Mouse (Mus musculus): ENCODE measurements around the gene Wiz.

Wiz gene

DNA sequence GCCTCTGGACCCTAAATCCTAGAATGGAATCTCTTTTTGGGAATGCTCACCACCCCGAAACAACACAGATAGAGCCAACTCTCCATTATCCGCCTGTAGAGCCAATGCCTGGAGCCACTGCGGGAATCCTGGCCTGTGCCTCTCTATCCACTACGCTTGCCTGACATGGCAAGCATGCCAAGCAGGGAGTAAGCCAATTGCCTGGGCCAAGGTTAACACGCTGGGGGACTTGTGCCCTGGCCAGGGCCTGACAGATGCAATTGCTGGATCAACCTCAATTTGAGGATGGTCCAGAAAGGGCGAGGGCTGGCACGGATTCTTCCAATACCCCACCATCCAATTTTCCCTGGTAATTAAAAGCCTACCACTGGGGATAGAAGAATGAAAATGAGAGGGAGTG lies 6.7 kb downstream of the Wiz start:
- DNase-seq (ENCODE audit: inconsistent age in 2 of 2, low spot score in 1 of 2), result peak; percentile 18 to 76

DNA sequence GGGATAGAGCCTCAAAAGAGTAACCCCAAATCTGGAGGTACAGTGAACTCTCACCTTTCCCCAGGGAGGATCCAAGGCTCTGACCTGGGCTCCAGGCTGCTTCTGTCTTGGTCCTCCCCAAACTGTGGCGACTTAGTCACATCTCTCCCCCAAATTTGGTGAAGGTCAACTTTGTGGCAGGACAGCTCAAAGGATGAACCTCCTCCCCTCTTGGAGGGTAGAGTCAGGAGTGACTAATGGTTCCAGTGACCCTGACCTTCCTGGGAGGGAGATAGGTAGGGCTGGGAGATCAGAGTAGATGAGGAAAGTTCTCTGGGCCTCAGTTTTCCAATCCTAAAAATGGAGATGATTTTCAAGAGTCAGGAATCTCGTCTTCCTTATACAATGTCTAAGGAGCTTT lies 10.5 kb downstream of the Wiz start:
- peak; percentile 73 to 83 for DNase-seq (ENCODE audit: inconsistent age in 2 of 2, low spot score in 1 of 2)

DNA sequence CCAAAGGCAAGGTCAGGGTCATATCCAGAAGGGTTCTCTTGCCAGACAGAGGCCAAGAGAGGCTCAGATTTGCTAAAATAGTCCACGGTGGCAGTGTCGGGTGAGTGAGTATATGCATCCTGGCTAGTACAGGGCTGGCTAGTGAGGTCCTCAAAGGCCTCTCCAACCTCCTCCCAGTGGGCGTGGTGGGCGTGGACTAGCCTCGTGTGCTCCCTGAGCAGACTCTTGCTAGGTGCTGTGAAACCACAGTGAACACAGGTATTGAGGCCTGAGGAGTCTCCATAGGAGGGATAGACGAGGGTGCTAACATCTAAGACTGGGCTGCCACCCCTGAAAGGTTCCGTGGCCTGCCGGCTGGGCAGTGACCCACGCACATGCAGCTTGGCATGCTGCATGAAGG lies 12.1 kb downstream of the Wiz start:
- no peak for DNase-seq (ENCODE audit: inconsistent age in 2 of 2, low spot score in 1 of 2)

DNA sequence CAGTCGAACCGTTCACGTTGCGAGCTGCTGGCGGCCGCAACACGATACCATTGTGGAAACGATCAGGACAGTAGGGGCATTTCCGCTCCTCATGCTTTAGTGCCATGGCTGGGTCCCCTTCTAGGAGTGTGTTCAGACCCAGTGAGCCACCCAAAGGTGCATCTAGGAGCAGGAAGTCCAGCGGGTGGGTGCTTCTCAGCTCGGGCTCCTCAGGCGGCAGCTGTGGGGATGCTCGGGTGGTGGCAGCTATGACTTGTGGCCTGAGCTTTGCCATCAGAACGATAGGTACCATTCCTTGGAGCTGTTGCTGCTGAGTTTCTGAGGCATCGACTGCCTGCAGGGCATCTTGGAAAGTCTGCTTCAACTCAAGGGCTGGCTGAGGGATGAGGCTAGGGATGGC lies 12.8 kb downstream of the Wiz start:
- no peak for DNase-seq (ENCODE audit: inconsistent age in 2 of 2, low spot score in 1 of 2)

DNA sequence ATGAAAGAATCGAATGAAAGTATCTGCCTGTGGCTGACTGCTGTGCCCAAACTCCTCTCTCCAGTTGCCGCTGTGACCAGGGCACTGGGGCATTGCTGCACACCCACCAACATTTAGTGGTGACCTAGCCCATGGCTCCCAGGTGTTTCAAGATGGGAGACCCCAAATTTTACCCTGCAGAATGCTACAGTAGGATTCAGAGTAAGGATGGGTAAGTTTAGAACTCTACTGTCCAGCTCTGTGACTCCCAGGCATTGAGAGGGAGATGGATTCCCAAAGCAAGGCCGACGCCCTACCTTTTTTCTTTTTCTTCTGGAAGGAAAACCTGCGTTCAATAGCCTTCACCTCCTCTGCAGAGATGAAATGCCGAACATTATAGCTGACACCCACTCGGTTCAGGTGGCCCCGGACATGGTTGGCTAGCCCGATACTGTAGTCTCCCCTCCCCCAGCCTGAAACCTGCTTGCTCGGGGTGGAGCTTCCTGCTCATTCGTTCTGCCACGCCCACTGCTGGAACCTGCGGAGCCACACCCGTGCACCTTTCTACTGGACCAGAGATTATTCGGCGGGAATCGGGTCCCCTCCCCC lies 20.2 kb downstream of the Wiz start:
- no peak for DNase-seq (ENCODE audit: inconsistent age in 2 of 2, low spot score in 1 of 2)

DNA sequence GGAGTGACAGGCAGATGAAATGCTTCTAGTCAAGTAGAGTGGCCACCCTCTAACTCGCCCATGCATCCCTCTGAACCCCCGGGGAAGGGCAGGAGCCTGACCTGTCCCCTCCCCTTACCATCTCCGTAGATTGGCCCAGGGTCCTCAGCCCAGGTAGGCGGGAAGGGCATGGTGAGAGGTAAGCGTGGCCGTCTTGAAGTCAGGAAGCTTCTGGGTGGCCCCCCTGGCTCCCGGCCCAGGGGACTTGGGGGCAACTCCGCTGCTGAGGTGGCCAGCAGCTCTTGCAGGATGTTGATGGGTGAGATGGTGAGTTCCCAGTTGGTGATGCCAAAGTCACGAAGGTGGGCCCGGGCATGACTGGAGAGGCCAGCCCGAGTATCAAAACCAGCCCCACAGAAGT lies 21.5 kb downstream of the Wiz start:
- no peak for DNase-seq (ENCODE audit: inconsistent age in 2 of 2, low spot score in 1 of 2)

DNA sequence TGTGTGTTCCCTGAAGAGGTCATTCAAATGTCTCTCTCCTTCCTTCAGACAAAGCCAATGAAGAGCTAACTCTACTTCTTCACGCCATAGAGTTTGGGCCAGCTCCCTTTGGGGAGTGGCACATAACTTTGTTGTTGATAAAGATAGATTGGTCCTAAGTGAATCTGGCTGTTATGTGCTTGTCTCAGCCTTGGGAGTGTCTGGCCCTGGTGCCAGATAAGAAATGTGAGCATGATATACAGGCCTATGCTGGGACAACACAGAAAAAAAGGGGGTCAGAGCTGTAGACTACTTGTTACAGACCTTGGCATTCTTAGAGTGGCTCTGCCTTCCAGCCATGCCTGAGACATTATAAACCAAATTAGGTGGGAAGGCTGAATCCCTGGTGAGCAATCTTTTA lies 23.9 kb downstream of the Wiz start:
- peak; percentile 38 to 68 for DNase-seq (ENCODE audit: inconsistent age in 2 of 2, low spot score in 1 of 2)

DNA sequence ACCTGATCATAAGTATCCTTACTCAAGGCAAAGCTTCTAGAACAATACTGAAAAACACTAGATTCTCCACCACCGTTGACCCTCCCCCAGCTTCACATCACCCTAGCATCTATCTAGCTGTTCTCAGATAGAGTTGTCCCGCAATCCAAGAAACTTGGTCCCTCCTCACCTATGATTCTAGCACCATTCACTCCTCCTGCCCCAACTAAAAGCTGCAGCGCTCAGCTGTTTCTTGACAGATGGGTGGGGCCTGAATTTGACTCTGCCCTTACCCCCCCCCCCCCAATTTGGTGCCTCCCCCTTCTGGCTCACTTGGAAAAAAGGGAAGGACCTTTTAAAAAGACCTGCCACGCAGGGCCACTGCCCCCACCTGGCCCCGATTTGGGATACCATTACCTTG lies 24.4 kb downstream of the Wiz start:
- no peak for DNase-seq (ENCODE audit: inconsistent age in 2 of 2, low spot score in 1 of 2)

DNA sequence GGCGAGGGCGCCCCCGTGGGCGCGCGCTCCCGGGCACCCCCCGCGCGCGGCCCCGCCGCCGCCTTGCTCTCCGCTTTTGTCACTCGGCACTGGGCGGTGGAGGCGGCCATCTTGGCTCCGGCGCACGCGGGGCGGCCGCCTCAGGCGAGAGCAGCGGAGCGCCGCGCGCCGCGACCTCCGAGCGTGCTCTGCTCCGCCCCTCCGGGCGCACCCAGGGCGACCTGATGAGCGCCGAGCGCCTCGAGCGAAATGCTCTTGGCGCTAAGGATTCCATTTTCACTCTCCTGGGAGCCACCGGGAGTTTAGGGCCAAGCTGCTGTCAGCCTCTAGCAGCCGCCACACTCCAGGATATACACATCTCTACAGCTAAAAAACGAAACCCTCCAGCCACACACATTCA lies 24.9 kb downstream of the Wiz start:
- peak; percentile 90 to 94 for DNase-seq (ENCODE audit: inconsistent age in 2 of 2, low spot score in 1 of 2)

DNA sequence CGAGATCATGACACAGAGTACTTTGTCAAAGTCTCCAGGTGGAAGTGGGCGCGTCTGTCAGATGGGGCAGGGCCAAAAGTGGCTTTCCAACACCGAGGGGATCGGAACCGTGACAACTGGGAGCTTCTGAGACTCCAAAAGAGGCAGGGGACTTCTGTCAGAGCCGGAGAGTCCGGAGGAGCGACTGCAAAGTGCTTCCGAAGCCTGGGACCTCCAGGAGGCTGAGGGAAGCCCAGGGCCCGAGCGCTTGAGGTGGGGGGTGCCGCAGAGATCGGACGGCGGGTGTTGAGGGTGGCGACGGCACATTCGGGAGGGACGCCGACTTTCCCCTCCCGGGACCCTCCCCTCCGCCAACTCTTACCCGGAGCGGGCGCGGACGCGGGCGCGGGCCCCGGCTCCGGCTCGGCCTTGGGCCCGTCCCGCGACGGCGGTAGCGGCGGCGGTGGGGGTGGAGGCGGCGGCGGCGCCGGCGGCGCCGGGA lies 25.4 kb downstream of the Wiz start:
- peak in 1 of 2 experiments; percentile 57 for DNase-seq (ENCODE audit: inconsistent age in 2 of 2, low spot score in 1 of 2)

DNA sequence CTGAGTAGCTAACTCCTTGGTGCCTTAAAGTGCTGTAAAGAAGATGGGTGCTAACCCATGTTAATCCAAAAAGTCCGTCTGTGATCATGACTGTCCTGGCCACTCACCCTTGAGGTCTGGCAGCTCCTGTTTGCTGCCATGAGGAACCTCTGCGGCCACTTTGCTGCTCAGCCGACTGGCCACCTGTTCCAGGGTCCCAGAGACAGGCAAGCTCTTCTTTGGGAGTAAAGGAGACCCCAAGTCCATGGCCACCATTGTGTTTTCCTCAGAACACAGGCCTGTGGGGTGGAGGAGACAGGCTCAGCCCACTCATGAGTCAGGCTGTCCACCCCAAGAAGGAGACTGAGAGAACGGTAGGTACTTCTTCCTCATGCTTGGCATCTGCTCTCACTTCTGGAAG lies 26.6 kb downstream of the Wiz start:
- no peak for DNase-seq (ENCODE audit: inconsistent age in 2 of 2, low spot score in 1 of 2)

DNA sequence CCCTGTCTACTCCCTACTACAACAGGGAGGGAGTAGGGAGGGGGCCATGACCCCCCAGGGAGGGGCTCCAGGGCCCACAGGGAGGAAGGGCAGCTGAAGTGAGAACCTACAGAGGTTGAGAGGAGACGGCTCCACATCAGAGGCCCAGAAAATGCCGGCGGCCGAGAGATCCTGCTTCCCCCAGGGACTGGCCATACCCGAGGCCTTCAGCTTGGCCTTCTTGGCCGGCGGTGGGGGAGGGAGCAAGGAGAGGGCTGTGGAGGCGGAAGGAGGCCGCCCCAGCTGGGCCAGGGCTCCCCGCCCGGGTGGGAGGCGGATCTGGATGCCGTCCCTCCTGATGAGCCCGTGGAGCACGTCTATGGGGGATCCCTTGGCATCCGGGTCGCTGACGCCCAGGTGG lies 29.3 kb downstream of the Wiz start:
- peak; percentile 64 to 85 for DNase-seq (ENCODE audit: inconsistent age in 2 of 2, low spot score in 1 of 2)

DNA sequence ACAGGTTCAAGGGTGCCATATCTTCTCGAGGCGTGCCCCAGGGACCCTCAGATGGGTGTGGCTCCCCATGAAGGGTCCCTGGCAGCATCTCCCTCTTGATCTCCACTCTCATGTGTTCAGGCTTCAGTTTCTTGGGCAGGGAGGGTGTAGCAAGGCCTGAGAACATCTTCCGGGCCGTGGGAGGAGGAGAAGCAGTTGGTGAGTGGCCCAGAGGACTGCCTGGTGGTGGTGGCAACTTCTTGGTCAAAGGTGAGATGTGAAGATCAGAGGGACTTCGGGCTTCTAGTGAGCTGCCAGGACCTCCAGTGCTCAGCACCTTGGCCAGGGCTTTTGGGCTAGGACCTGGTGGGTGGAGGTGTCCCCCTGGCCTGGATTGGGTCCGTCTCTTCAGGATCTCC lies 30.3 kb downstream of the Wiz start:
- DNase-seq (ENCODE audit: inconsistent age in 2 of 2, low spot score in 1 of 2), result no peak

DNA sequence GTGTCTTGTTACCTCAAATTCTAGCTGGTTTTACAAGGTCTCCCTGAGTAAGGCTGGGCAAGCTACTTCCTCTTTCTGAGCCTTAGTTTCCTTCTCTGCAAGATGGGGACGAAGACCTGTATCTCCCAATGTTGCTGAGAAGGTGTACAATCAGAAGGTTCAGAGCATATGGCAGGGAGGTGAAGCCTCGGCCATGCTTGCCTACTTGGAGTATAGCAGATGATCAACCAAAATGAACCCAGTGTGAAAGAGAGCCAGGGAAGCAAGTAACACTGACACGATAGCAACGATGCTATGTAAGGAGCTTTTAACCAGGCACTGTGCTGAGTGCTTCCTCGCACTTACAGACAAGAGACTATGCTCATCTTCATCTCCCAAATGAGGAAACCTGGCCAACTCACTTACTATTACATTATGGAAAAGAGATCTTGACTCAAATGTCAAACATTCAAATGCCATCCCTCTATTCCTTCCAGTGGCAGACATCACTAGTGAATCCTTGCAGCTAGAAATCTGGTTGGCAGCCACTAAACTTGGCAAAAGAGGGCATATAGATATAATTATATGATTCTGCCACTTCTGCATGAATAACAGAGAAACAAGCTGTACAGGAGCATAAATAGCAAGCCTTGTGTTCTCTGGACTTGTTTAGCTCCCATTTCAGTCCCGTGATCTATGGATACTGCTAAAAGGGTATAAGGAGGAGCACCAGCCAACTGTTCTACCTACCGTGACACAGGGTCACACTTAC lies 30.9 kb downstream of the Wiz start:
- no peak for DNase-seq (ENCODE audit: inconsistent age in 2 of 2, low spot score in 1 of 2)

DNA sequence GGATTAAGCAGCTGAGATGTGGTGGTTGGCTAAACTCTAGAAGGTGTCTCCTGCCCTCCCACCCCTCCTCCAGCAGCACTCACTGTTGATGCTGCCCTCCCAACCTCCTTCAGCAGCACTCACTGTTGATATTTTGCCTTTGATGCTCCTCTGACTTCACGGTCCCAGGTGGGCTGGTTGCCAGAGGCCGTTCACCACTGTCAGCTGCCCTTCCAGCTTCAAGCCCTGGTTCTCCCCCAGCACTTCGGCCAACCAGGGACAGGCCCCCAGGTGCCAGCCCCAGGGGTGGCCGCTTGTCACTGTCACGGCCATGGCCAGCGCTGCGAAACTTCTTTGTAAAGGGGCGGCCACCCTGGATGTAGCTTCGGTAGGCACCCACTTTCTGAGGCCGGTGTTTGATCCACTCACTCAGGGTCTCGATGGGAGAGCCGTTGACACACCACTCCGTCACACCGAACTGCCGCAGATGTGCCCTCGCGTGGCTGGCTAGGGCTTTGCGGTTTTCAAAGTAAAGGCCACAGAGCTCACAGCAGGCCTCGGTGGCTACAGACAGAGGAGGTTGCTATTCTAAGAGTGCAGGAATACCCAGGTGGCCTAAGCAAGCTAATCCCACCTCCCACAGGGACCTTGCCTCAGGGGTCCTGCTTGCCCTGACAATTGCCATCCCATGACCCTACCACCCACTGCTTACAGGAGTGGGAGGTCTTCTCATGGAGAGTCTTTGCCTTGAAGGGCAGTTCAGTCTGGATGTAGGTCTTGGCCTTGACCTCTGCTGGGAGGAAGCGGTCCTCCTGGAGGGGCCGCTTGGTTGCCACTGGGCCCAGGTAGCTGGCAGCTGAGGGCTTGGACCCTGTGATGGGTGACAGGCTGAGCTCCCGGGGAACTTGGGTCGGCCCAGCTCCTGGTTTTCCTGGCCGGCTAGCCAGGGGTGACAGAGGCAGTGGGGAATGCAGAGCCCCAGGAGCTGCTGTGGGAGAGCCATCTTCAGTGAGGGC lies 32.2 kb downstream of the Wiz start:
- DNase-seq (ENCODE audit: inconsistent age in 2 of 2, low spot score in 1 of 2), result peak; percentile 24 to 71

DNA sequence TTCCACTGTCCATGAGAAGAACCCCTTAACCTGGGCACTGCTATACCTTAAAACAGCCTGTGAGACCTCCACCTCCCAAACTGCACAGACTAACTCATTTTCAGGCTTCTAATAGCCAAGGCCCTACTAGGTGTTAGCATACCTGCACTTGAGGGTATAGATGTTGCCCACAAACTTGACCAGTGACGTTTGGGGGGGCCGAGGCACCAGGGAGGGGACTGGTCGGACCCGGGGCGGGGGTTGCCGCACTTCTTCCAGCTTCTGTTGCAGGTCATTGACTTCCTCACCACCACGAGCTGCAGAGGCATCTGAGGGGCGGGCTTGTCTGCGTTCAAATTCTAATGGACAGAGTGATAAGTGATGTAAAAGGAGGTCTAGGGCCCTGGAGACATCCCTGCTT lies 33.0 kb downstream of the Wiz start:
- no peak for DNase-seq (ENCODE audit: inconsistent age in 2 of 2, low spot score in 1 of 2)

DNA sequence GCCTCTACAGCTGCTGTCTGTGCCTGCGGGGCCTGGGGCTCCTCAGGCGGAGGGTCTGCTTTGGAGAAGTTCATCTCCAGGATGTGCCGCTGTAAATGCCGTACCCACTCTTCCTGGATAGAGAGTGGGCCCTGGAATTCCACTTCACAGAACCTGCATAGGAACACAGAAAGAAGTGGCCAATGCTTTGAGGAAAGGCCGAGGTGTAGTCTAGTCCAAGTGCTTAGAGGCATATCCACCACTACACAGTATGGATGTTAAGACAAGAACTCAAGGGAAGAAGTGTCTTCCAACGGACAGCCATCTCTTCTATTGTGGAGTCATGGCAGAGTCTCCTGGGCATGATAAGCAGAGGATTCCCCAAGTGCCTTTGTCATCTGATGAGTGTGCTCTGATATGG lies 34.2 kb downstream of the Wiz start:
- no peak for DNase-seq (ENCODE audit: inconsistent age in 2 of 2, low spot score in 1 of 2)

DNA sequence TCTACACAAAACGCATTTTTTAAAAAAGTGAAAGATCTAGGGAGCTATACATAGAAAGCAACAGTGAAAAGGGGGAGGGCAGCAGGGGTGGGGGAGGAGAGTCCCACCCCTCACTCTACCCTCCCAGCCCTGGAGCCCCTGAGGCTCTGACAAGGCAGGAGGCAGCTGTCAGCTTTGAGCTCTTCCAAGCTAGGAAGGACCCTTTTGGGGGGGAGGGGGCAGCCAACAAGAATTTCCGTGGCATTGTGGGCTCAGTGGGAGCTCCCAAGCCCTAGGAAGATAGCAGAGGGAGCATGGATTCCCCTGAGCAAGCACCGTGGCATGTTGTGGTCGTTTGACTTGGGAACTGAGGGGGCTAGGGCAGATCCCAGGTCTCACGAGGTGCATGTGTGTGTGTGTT lies 35.0 kb downstream of the Wiz start:
- no peak for DNase-seq (ENCODE audit: inconsistent age in 2 of 2, low spot score in 1 of 2)

DNA sequence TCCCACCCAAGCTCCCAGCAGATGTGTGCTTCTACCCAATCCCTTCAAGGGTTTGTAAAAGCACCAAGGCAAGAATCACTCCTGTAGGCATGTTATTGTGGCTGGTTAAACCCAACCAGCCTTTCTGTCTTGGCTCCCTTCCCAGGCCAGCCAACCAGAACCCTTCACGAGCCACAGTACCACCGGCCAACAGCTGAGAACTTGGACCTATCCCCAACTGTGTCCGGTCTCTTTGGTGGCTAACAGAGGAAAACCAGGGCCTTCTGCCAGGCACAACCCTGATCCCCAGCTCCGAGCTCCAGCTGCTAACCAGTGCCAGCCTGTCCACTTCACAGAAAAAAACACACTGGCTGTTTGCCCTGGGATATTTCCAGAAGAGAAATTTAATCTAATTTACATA lies 35.5 kb downstream of the Wiz start:
- DNase-seq (ENCODE audit: inconsistent age in 2 of 2, low spot score in 1 of 2), result peak in 1 of 2 experiments; percentile 80

DNA sequence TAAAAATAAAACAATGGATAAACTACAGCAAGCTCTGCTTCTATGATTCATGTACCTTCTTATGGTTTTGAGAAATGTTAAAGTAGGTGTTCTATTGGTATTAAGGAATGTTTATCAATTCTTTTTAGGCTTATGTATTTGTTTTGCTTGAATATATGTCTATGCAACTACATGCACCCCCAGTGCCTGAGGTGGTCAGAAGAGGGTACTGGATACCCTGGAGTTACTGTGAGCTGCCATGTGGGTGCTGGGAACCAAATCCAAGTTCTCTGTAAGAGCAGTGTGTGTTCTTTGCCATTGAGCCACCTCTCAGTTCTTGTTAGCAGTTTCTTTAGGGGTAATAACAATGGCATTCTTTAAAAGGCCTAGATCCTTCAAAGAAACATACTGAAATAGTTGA lies 37.5 kb downstream of the Wiz start:
- peak in 1 of 2 experiments; percentile 5 for DNase-seq (ENCODE audit: inconsistent age in 2 of 2, low spot score in 1 of 2)

DNA sequence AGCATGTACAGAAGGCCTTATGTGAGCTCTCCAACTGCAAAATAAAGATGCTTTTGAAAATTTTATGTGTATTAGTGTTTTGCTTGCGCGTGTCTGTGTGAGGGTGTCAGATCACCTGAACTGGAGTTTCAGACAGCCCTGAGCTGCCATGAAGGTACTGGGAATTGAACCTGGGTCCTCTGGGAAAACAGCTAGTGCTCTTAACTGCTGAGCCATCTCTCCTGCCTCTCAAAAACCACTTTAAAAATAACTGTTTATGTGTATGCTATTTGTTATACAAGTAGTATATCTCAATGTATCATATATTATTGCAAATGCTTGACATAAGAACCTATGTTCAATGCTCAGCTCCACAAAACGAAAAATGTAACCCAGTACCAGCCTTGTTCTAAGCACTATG lies 38.0 kb downstream of the Wiz start:
- DNase-seq (ENCODE audit: inconsistent age in 2 of 2, low spot score in 1 of 2), result peak in 1 of 2 experiments; percentile 2

Data from adrenal gland, adult (tissue).